Mouse (Mus musculus): Measurements from ENCODE around the gene Tra2a. TPM values are rescaled to one million over a fixed set of nuclear protein-coding genes. Genes with fewer than 3 reads are reported as not detected.

The Tra2a gene
- total and polyA plus RNA-seq, 2 experiments = 9.8 to 20.5 TPM

GRCm38 (mm10) chr6:49211596-49211995 lies 52.2 kb downstream of the Tra2a start:
- TF ChIP-seq CTCF (IDR thresholded peaks at IDR 0.05; ENCODE audit: low read depth, low read length) = no peak
- TF ChIP-seq POLR2A (IDR thresholded peaks at IDR 0.05; ENCODE audit: extremely low read depth, insufficient read depth, low read length) = no peak
- H3K79me2 ChIP-seq (ENCODE audit: control insufficient read depth, insufficient read depth, low read length) = no peaks in the 10 kb centered on the region; the same call in 1 of the 2 replicates
- WGBS = 72% methylated on average over 5 of the region's 5 CpGs
- DNase-seq (ENCODE audit: extremely low read depth, low read depth, low spot score) = no peak
- peaks cover 8% of the 10 kb centered on the region for H3K4me1 ChIP-seq (ENCODE audit: control insufficient read depth, insufficient read depth, low read length)
- no peak overlapping the region for H3K27ac ChIP-seq (replicated peaks; ENCODE audit: insufficient read depth, low read depth, low read length)
- H3K4me3 ChIP-seq (ENCODE audit: insufficient read depth, low read depth, low read length) = no peak overlapping the region
- H3K36me3 ChIP-seq (ENCODE audit: control insufficient read depth, insufficient read depth, low read length) = no peaks in the 10 kb centered on the region
- no peak overlapping the region for H3K9ac ChIP-seq (ENCODE audit: low read depth, low read length)
- H3K27me3 ChIP-seq (ENCODE audit: control insufficient read depth, insufficient read depth, low read length) = peaks cover 22% of the 10 kb centered on the region

GRCm38 (mm10) chr6:49209881-49210854 lies 53.7 kb downstream of the Tra2a start:
- Histone ChIP-seq H3K27me3 (ENCODE audit: control insufficient read depth, insufficient read depth, low read length) (peaks cover 20% of the 10 kb centered on the region), H3K36me3 (ENCODE audit: control insufficient read depth, insufficient read depth, low read length) (no peaks in the 10 kb centered on the region), H3K4me3 (ENCODE audit: insufficient read depth, low read depth, low read length) (peak overlapping the region; percentile 2), H3K4me1 (ENCODE audit: control insufficient read depth, insufficient read depth, low read length) (peaks cover 8% of the 10 kb centered on the region), H3K9ac (ENCODE audit: low read depth, low read length) (peak overlapping the region; percentile 31; the same call in 1 of the 2 replicates), H3K27ac (replicated peaks; ENCODE audit: insufficient read depth, low read depth, low read length) (peak overlapping the region; percentile 63), H3K79me2 (ENCODE audit: control insufficient read depth, insufficient read depth, low read length) (no peaks in the 10 kb centered on the region; the same call in 1 of the 2 replicates)
- 15% methylated on average over 14 of the region's 14 CpGs for WGBS
- peak; percentile 61 for DNase-seq (ENCODE audit: extremely low read depth, low read depth, low spot score)
- TF ChIP-seq CTCF (IDR thresholded peaks at IDR 0.05; ENCODE audit: low read depth, low read length) = peak; percentile 11; the same call in 1 of the 2 replicates
- no peak for TF ChIP-seq POLR2A (IDR thresholded peaks at IDR 0.05; ENCODE audit: extremely low read depth, insufficient read depth, low read length)

- WGBS = 65% methylated on average over 5 of the region's 5 CpGs
- no peak for DNase-seq (ENCODE audit: extremely low read depth, low read depth, low spot score)
- Histone ChIP-seq H3K9ac (ENCODE audit: low read depth, low read length) (no peak overlapping the region), H3K27ac (replicated peaks; ENCODE audit: insufficient read depth, low read depth, low read length) (no peak overlapping the region), H3K36me3 (ENCODE audit: control insufficient read depth, insufficient read depth, low read length) (no peaks in the 10 kb centered on the region), H3K4me1 (ENCODE audit: control insufficient read depth, insufficient read depth, low read length) (peaks cover 8% of the 10 kb centered on the region), H3K4me3 (ENCODE audit: insufficient read depth, low read depth, low read length) (no peak overlapping the region), H3K79me2 (ENCODE audit: control insufficient read depth, insufficient read depth, low read length) (no peaks in the 10 kb centered on the region; the same call in 1 of the 2 replicates), H3K27me3 (ENCODE audit: control insufficient read depth, insufficient read depth, low read length) (peaks cover 10% of the 10 kb centered on the region)
- TF ChIP-seq POLR2A (IDR thresholded peaks at IDR 0.05; ENCODE audit: extremely low read depth, insufficient read depth, low read length) = no peak
- no peak for TF ChIP-seq CTCF (IDR thresholded peaks at IDR 0.05; ENCODE audit: low read depth, low read length)
Measured at GRCm38 (mm10) chr6:49208935-49209334, 54.9 kb downstream of the Tra2a start.

GRCm38 (mm10) chr6:49208297-49208930 lies 55.4 kb downstream of the Tra2a start:
- Histone ChIP-seq H3K79me2 (ENCODE audit: control insufficient read depth, insufficient read depth, low read length) (no peaks in the 10 kb centered on the region; the same call in 1 of the 2 replicates), H3K36me3 (ENCODE audit: control insufficient read depth, insufficient read depth, low read length) (no peaks in the 10 kb centered on the region), H3K4me3 (ENCODE audit: insufficient read depth, low read depth, low read length) (no peak overlapping the region), H3K27ac (replicated peaks; ENCODE audit: insufficient read depth, low read depth, low read length) (no peak overlapping the region), H3K9ac (ENCODE audit: low read depth, low read length) (no peak overlapping the region), H3K4me1 (ENCODE audit: control insufficient read depth, insufficient read depth, low read length) (peaks cover 5% of the 10 kb centered on the region), H3K27me3 (ENCODE audit: control insufficient read depth, insufficient read depth, low read length) (peaks cover 5% of the 10 kb centered on the region)
- no peak for TF ChIP-seq POLR2A (IDR thresholded peaks at IDR 0.05; ENCODE audit: extremely low read depth, insufficient read depth, low read length)
- TF ChIP-seq CTCF (IDR thresholded peaks at IDR 0.05; ENCODE audit: low read depth, low read length) = no peak
- no peak for DNase-seq (ENCODE audit: extremely low read depth, low read depth, low spot score)
- 46% methylated on average over 8 of the region's 8 CpGs for WGBS

GRCm38 (mm10) chr6:49206416-49206815 lies 57.4 kb downstream of the Tra2a start:
- Histone ChIP-seq H3K4me1 (ENCODE audit: control insufficient read depth, insufficient read depth, low read length) (peaks cover 3% of the 10 kb centered on the region), H3K36me3 (ENCODE audit: control insufficient read depth, insufficient read depth, low read length) (no peaks in the 10 kb centered on the region), H3K27me3 (ENCODE audit: control insufficient read depth, insufficient read depth, low read length) (no peaks in the 10 kb centered on the region), H3K79me2 (ENCODE audit: control insufficient read depth, insufficient read depth, low read length) (no peaks in the 10 kb centered on the region; the same call in 1 of the 2 replicates), H3K27ac (replicated peaks; ENCODE audit: insufficient read depth, low read depth, low read length) (no peak overlapping the region), H3K9ac (ENCODE audit: low read depth, low read length) (no peak overlapping the region), H3K4me3 (ENCODE audit: insufficient read depth, low read depth, low read length) (no peak overlapping the region)
- 94% methylated on average over 1 of the region's 1 CpGs for WGBS
- no peak for DNase-seq (ENCODE audit: extremely low read depth, low read depth, low spot score)
- no peak for TF ChIP-seq POLR2A (IDR thresholded peaks at IDR 0.05; ENCODE audit: extremely low read depth, insufficient read depth, low read length)
- no peak for TF ChIP-seq CTCF (IDR thresholded peaks at IDR 0.05; ENCODE audit: low read depth, low read length)

Measured in liver, adult 2 months (tissue).